Mouse (Mus musculus): ENCODE data around the gene C1rl.
"Not testable (repeated sequence)": the region's sequence is repeated elsewhere in the genome, so short reads cannot be mapped to it uniquely, and the experiment has no call there.

Gene C1rl

GRCm38 (mm10) chr6:124492842-124493561, at the start of gene C1rl:
Gene C1rl, plus strand, starts transcription at chr6:124493113.
- DNase-seq (ENCODE audit: low read depth): peak; percentile 99

GRCm38 (mm10) chr6:124443338-124443737, 49.6 kb upstream of the C1rl start:
- DNase-seq (ENCODE audit: low read depth): no peak

GRCm38 (mm10) chr6:124446024-124446423, 46.9 kb upstream of the C1rl start:
- no peak for DNase-seq (ENCODE audit: low read depth)

GRCm38 (mm10) chr6:124446459-124446858, 46.5 kb upstream of the C1rl start:
- no peak for DNase-seq (ENCODE audit: low read depth)

- DNase-seq (ENCODE audit: low read depth): no peak
These were observed 45.6 kb upstream of the C1rl start for GRCm38 (mm10) chr6:124447356-124447755.

- DNase-seq (ENCODE audit: low read depth): peak; percentile 32
These were observed 44.6 kb upstream of the C1rl start for GRCm38 (mm10) chr6:124448186-124448852.

- no peak for DNase-seq (ENCODE audit: low read depth)
These were observed 43.8 kb upstream of the C1rl start for GRCm38 (mm10) chr6:124448959-124449667.

GRCm38 (mm10) chr6:124449668-124450383, 43.1 kb upstream of the C1rl start:
- no peak for DNase-seq (ENCODE audit: low read depth)

- DNase-seq (ENCODE audit: low read depth): no peak
These were observed 40.9 kb upstream of the C1rl start for GRCm38 (mm10) chr6:124451995-124452394.

- DNase-seq (ENCODE audit: low read depth): peak; percentile 14
These were observed 39.2 kb upstream of the C1rl start for GRCm38 (mm10) chr6:124453756-124454155.

- no peak for DNase-seq (ENCODE audit: low read depth)
These were observed 36.7 kb upstream of the C1rl start for GRCm38 (mm10) chr6:124456243-124456642.

GRCm38 (mm10) chr6:124457827-124458226, 35.1 kb upstream of the C1rl start:
- no peak for DNase-seq (ENCODE audit: low read depth)

- DNase-seq (ENCODE audit: low read depth): no peak
These were observed 34.4 kb upstream of the C1rl start for GRCm38 (mm10) chr6:124458505-124458904.

GRCm38 (mm10) chr6:124459388-124459787, 33.5 kb upstream of the C1rl start:
- DNase-seq (ENCODE audit: low read depth): no peak

- DNase-seq (ENCODE audit: low read depth): no peak
These were observed 29.0 kb upstream of the C1rl start for GRCm38 (mm10) chr6:124463881-124464291.

- DNase-seq (ENCODE audit: low read depth): peak; percentile 34
These were observed 28.3 kb upstream of the C1rl start, which contains the start of gene Clstn3 for GRCm38 (mm10) chr6:124464305-124465271. Gene Clstn3, minus strand, starts transcription at chr6:124464794.

- DNase-seq (ENCODE audit: low read depth): no peak
These were observed 27.6 kb upstream of the C1rl start for GRCm38 (mm10) chr6:124465299-124465698.

GRCm38 (mm10) chr6:124465729-124466128, 27.2 kb upstream of the C1rl start:
- no peak for DNase-seq (ENCODE audit: low read depth)

GRCm38 (mm10) chr6:124471121-124471520, 21.8 kb upstream of the C1rl start:
- no peak for DNase-seq (ENCODE audit: low read depth)

GRCm38 (mm10) chr6:124471783-124472638, 20.9 kb upstream of the C1rl start:
- DNase-seq (ENCODE audit: low read depth): not testable (repeated sequence)

Data from NIH3T3 (cell line).